Mouse (Mus musculus) C2C12 (cell line): ENCODE data around the gene Rpusd4.

Source experiments
- CEBPB ChIP-seq: IDR thresholded peaks from one replicate; pipeline ENCODE4 v1.6.1; 2011; ENCODE audit warnings: low read depth, mild to moderate bottlenecking, control low read depth, moderate library complexity
- CTCF ChIP-seq: IDR thresholded peaks from one replicate; pipeline ENCODE4 v1.5.1; 2011; ENCODE audit not compliant: control insufficient read depth, insufficient read depth, insufficient read length

- no peak for TF ChIP-seq CTCF
- no peak for TF ChIP-seq CEBPB
Observed at GRCm38 (mm10) chr9:35238371-35238770, 29.3 kb upstream of the Rpusd4 start.
